Mouse (Mus musculus): ENCODE measurements at regions not wholly inside any gene's neighbourhood (a gene's known extent, or its start where the extent isn't known, plus 50 kb on each side); places are given as distances from the start of the nearest gene placed in this dataset.

DNA sequence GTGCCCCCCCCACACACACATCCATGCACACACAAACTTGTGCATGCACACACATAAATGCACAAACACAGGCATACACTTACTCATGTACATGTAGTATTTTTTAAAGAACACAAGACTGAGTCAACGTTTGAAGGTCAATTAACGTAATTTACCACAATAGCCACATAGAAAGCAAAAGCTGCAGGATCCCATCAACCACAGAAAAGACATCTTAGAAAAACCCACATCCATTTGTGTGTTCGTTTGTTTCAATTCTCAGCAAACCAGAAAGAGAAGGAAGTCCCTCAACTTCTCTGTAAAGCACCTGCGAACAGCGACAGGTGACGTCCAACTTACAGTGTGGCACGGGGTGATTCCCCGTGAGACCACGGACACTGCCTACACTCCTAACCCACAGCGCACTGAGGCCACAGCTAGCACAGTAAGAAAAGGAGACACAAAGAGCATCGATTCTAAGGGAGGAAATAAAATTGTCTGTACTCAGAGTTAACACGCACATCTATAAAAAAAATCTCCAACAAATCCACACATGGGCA lies 53.8 kb downstream of the Dio3 start:
- DNase-seq (ENCODE audit: low spot score in 2 of 2): no peak

DNA sequence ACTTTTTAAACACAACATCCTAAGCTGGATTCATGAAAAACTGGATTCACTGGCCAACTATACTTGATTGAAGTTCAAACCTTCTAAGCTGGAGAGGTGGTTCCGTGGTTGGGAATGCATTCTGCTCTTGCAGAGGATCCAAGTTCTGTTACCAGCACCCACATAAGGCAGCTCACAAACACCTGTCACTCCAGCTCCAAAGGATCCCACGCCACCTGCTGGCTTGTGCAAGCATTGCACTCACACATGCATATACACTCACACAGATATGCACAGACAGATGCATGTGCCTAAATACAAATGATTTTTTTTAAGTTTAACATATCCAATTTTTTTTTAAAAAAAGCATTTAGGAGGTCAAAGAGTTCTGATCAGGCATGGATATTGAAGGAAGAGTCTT lies 55.7 kb downstream of the Dio3 start:
- DNase-seq (ENCODE audit: low spot score in 2 of 2): no peak

DNA sequence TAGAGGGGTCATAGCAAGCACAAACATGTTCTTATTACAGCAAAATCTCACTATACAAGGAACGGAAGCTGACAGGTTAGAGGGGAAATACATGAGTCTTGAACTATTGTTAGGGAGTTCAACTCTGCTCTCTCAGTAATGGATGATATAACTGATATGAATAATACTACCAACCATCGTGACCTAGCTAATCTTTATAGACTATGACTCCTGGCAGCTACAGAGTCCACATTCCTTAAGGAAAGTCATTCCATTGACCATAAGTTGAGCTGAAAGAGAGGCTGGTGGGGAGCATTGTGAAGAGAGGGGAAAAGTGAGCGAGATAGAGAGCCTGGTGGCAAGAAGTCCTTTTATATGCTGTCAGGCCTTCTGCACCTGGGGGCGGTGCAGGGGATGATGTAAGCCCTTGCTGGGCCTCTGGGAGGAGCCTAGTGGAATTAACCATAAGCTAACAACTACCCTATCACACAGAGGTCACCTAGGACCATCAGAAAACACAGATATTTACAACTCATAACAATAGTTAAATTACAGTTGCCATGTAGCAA lies 65.5 kb downstream of the Dio3 start:
- no peak for DNase-seq (ENCODE audit: low spot score in 2 of 2)

DNA sequence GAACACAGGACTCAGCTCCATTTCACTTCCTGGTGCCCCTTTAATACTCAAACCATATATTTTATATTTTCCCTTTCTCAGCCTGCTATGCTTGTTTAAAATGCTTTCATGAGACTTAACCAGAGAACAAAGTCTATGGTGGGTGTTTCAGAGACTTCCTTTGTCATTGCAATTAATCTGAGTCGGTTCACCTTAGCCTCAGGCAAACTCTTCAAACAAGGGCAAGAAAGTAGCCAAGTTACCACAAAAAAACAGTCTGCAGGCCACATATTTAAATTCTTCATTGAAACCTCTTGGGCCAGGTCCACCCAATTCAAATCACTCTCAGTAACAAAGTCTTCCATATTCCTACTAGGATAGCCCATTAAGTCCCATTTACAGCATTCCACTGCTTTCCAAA lies 70.8 kb downstream of the Dio3 start:
- DNase-seq (ENCODE audit: low spot score in 2 of 2): no peak

DNA sequence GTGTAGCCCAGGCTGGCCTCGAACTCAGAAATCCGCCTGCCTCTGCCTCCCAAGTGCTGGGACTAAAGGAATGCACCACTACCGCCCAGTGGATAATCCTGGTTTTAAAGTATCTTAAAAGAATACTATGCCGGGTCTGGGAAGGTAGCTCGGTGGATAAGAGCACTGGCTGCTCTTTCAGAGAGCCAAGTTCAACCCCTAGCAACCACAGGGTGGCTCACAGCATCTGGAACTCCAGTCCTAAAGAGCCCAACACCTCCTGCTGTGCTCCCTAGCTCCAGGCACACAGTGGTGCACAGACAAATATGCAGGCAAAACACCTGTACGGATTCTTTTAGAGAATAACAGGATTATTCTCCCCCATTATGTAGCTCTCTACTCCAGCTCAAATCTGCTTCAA lies 77.0 kb downstream of the Dio3 start:
- DNase-seq (ENCODE audit: low spot score in 2 of 2): no peak

DNA sequence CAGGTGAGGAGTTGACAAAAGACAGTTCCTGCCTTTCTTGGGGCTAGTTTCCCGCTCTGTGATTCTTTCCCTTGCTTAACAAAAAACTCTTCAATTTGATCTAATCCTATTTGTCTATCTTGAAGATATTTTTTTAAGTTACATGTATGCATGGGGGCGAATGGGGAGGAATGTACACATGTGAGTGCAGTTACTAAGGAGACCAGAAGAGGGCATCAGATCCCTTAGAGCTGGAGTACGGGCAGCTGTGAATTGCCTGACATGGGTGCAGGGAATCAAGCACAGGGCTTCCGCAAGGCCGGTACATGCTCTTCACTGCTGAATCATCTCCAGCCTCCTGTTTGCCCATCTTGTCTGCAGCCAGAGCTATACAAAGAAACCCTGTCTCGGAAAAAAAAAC lies 79.8 kb upstream of the Ppp2r5c start:
- no peak for DNase-seq (ENCODE audit: low spot score in 2 of 2)

DNA sequence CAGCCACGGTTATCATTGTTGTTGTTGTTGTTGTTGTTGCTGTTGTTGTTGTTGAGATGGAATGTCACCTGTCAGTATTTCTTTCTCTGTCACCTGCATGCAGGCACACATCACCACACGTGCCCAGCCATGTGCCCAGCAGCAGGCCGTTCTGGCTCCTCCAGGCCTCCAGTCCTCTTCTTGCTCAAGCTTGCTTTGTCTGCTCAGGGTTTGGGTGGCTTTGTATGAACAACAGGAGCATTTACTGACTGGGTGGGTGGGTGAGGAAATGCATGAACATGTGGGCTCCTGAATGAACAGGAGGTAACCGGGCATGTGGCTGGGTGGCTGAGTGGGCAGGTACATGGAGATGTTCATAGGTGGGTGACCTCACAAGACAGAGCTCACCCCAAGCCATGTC lies 79.1 kb upstream of the Ppp2r5c start:
- DNase-seq (ENCODE audit: low spot score in 2 of 2): no peak

DNA sequence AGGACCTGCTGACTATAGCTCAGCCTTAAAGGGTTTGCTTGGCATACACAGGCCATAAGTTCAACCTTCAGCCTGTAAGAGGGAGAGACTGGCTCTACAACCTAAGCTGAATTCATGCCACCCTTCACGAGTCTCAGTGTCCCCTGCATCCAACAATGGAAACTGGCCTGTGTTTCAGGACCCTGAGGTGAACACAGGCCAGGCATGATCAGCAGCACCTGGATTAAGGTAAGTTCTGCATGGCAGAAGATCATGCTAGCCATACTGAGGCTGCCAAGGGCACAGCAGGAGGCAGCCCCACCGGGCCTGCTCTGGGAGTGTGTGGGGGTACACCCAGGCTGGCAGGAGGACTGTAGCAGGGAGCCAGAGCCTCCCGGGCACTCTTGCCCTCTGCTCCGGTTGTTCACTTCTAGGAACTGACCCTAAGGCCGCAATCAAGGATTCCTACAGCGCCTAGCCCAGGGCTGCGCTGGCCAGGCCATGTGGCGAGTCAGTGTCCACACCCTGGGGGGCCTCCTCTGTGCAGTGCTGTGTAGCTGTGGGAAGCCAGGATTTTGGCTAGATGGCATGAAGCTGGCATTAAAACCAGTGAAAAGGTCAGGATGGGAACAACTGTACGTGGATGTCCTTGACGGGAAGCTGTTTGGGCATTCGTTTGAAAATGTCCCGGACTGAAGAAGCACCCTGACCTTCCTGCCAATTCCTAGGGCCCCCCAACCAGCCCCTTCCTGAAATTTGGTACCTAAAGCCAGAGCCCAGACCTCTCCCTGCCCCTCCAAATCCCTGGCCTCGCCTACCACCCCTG lies 74.8 kb upstream of the Ppp2r5c start:
- no peak for DNase-seq (ENCODE audit: low spot score in 2 of 2)

DNA sequence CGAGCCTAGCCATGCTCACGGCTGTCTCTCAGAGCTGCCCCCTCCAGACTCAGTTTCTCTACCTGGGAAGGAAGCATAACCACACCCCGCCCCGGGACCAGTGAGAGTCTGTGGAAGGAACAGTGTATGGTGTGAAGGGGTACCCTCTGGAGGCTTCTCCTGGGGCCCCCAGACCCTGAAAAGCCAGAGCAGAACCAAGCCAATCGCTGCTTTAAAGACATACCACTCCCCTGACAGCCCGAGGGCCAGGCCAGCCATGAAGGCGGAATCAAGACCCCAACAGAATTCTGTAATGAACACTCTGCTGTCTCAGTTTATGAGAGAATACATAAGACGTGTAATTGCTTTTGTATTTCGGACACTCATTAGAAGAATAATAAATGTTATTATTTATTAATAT lies 73.9 kb upstream of the Ppp2r5c start:
- no peak for DNase-seq (ENCODE audit: low spot score in 2 of 2)

DNA sequence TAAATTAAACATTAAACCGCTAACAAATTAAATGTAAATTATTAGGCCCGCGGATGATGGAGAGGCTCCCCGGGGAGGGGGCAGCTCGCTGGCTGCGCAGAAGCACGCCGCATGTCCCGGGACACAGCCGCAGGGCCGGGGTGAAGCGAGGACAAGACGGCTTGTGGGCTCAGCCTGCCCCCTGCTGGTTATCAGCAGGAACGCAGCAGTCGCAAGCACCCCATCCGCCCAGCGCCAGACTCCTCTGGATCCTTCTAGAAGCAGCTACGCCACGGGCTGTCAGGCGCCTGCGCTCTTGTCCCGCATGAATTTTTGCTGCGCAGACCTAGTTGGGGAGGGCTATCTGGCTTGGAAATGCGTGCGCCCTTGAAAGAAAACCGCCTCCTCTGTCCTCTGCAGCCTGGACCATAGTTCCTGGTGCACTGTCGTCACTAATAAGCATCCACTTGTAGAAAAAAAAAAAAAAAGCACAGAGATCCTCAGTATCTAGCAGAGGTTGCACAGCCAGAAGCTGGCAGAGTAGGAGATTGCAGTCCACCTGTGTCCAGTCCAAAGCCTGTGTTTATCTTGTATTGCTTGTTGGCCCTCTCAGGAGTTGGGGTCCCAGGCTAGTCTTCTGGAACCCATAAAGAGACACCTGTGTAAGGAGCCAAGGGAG lies 73.4 kb upstream of the Ppp2r5c start:
- DNase-seq (ENCODE audit: low spot score in 2 of 2): peak; percentile 56 to 86

DNA sequence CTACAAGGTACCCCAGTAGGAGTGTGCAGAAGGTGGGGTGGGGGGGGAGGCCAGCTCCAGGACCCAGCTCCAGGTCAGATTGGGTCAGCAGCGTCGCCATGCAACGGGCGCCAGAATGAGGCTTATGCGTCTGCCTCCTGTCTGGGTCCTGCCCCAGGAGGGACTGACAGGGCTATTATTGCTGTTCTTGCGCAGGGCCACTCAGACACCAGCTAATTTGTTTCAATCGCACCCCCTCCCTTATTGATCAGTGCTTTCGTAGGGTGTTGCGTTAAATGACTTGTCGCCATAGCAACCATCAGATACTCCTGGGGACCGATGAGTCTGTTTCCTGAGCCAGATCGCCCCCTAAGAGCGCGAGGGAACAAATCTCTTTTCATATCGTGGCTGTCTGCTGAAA lies 71.8 kb upstream of the Ppp2r5c start:
- DNase-seq (ENCODE audit: low spot score in 2 of 2): no peak

DNA sequence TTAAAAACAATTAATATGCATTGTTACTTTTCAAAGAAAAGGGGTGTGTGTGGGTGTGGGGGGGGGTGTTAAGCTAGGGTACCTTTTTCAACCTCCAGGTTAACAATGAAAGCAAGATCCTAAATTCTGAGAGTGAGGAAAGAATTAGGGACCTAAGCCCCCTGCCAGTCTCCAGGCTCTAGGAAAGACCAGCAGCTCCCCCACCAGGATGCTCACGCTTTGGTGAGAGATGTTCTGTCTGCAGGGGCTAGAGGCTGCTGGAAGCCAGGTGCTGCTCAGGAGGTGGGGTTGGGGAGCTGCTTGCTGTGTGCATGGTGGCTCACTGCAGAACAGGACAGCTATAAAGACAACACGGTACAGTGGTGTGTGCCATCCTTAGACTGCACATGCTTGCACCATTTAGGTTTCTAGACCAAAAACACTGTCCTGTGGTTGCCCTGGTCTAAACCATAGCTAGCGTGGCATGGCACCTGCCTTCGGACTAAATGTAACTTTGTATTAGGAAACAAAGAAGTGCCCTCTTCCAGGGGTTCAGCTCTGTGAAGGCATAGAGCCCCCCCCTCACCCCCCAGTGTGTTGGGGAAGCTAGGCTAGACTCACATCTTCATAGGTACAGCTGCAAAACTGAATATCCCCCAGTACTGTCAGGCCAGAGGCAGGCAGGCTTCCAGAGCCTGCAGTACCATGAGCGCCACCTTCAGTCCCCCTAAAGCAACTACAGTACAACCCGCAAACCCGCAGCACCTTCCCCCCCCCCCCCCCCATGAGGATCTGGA lies 70.7 kb upstream of the Ppp2r5c start:
- no peak for DNase-seq (ENCODE audit: low spot score in 2 of 2)

DNA sequence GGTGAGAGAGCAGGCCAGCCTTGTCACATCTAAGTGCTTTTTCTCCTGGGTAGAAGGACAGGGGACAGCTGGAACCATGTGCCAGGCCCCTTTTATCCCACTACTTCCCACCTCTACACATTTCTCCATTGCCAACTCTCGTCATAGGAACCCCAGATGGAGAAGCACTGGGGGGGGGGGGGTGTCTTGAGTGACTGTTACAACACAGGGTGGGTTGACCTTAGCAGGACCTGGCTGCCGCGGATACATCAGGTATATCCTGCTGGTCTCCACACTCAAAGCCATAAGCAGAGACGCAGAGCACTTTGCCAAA lies 70.1 kb upstream of the Ppp2r5c start:
- DNase-seq (ENCODE audit: low spot score in 2 of 2): no peak

DNA sequence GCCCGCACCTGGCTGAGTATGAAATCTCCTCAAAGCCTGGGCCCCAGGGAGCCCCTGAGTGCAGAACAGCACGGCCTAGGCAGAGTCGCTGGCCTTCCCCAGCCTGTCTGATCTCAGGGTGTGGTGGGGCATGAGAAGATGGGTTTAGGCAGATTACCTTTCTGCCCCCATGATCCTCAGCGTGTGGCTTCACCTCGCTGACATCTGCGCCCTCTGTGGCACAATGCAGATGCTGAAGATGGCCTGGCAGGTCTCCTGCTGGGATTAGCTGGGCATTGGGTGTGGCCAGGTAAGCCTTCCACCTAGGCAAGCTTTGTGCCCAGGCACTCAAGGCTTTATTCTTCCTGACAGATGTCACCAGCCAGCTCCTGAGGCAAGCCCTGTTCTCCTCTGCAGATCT lies 69.6 kb upstream of the Ppp2r5c start:
- DNase-seq (ENCODE audit: low spot score in 2 of 2): no peak

DNA sequence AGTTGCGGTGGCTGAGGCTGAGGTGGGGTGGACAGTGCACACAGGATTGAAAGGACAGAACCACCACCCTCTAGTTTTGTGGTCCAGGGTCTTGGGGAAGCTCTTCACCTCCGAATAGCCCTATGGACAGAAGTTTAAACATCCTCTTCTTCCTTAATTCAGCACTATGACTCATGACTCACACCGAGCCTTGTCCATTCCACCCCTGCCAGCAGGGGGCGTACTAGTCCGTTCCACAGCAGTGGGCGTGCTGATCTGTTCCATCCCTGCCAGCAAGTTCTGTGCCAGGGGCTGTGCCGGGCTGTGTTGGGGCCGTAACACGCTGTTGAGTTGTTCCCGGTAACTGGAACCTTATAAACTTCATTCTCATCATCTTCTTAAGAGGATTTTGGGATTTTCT lies 69.2 kb upstream of the Ppp2r5c start:
- peak; percentile 43 to 77 for DNase-seq (ENCODE audit: low spot score in 2 of 2)

DNA sequence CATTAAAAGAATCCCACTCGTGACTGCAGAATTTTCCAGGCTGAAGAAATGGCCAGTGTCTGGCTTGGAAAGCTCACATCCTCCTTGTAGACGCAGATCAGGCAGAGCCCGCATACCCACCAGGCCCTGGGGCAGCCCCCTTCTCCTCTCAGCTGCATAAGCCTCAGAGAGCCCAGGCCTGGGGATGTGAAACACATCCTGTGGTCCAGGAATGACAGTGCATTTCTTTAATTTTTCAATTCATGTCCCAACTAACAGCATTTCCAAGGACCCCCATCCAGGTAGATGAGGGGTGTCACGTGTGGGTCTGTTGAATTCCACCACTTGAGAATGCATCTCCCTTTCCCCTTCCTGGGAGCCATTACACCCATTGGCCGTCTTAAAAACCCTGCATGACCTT lies 68.6 kb upstream of the Ppp2r5c start:
- no peak for DNase-seq (ENCODE audit: low spot score in 2 of 2)

DNA sequence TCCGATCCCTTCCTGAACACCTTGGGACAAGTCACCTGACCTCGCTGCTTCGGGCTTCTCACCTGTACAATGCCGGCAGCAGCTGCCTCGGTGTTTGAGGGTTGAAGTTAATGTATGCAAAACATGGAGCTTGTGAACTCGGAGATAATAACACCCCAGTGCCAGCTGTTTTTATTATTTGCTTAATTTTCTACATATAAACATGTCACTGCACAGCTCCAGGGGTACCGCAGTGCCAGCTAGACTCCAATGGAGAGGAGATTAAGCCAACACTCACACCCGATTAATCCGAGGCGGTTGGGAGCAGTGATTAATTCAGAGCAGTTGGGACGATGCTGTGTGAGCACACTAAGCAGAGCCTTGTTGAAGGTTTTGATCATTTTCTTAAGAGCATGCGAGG lies 67.2 kb upstream of the Ppp2r5c start:
- no peak for DNase-seq (ENCODE audit: low spot score in 2 of 2)

DNA sequence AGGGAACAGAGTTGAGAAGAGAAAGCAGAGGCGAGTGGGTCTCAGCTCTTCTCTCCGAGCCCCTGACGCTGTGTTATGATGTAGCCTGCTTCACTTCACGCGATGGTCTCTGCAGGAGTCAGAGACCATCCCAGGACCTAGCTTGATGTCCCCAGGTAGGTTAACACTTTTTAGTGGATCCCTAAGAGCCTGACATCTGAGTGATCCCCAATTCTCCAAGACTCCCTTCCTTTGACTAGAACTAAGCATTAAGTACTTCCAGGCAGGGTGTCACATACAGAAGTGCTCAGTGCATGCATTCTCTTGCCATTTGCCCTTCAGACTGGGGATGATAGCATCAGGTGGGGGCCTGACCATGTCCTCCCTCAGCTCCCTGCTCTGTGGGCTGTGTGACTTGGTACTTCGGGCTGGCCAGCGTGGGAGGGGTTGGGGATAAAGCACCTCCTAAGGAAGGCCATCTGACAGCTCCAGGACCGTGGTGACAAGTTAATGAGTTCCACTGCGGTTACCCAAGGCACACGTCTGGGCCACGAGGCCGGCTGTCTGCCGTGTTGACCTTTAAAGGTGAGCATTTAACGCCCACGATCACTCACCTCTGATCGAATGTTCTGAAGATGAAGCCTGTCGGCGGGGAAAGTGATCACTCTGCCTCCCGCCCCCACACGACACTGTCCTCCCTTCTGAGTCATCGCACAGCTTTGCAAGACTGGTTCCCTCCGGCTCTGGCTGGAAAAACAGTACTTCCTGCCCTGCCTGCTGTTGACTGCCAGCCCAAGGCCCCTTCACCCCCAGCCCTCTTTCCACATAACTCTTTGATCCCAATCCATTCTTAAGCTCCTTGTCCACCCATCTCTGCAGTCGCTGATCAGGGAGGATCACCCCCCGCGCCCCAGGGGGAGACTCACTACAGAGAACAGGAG lies 65.8 kb upstream of the Ppp2r5c start:
- DNase-seq (ENCODE audit: low spot score in 2 of 2): no peak

DNA sequence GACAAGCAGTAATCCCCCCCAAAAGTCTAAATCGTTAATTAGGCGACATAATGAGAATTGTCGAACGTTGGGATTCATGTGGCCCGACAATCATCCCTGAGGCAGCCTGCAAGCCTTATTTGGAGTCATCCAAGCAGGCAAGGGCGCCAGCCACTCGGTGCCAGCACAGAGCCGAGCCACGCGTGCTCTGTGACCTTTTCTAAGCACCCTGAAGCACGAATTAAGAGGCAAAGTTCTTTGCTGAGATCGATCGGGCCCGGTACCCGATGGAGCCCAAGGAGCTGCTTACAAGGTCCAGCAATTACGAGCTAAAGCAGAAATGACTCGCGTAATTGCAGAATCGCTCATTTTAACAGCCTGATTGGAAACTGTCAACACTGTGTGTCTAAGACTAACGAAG lies 61.9 kb upstream of the Ppp2r5c start:
- no peak for DNase-seq (ENCODE audit: low spot score in 2 of 2)

DNA sequence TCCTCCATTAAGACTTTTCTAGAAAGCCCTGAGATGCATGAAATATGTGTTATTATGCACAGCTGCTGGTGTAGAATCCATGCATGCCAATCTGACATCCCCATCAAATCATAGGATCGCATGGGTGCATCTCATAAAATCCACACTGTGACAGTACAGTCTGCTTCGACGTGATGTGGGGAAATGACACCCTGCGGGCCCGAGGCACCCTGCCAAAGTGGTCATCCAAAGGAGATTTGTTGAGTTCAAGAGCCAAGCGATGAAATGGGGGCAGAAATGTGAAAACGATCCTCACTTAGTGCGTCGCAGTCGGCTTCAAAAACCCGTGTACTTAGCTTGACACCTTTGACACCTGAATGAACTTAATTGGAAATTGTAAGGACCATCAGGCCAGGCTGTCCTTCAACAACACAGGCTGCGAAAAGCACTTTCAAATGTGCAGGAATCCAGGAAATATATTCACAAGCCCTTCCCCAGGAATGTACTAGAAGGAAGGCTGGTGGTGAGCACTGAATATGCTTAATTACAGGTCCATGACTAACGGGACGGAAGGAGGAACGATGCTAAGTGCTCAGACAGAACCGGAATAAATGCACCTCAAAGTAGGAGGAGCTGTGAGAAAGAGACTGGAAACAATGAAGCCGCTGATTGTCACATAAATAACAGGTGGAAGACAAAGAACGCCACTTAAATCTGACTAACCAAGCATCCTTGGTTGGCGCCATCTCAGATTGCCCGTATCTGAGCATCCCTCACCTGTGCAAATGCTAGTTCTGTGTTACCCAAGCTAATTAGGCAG lies 60.9 kb upstream of the Ppp2r5c start:
- DNase-seq (ENCODE audit: low spot score in 2 of 2): no peak

DNA sequence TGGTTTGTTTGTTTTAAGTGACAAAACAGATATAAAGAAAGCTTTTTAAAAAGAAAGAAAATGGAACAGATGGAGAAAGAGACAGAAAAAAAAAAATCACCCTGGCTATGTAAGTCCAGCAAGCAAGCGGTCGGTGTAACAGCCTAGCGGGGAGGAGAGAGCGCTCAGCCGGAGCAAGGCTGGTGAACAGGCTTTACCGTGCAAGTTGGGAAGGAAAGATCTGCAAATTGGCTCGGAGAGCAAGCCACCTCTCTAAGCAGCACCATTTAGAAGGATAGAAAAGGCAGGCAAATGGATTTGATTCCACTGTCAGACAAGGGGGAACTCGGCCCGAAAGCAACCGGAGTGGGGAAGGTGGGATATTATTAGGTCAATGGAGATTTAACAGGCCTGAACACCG lies 59.9 kb upstream of the Ppp2r5c start:
- DNase-seq (ENCODE audit: low spot score in 2 of 2): no peak
